Comparison of ENCODE assay signal across 10 mouse cellular contexts in genomic region chr3:59130431-59130830, GRCm38 (mm10). TPM values are rescaled to one million over a fixed set of nuclear protein-coding genes. Genes with fewer than 3 reads are reported as not detected.
DNase-seq lines count a peak whose midpoint lies in the region; ATAC-seq lines count a peak whose summit lies in the region.
"Had no signal": no experiment of that assay in that cellular context is flagged by ENCODE, and none has a peak within 500 bp of the region (broad histone marks: within the 10 kb centered on the region; RNA-seq: fewer than 3 reads in every experiment).

No protein-coding gene starts in this region.

- H3K4me3 ChIP-seq in heart, embryonic 13.5 days, result no peak overlapping the region
- H3K4me3 ChIP-seq in heart, embryonic 10.5 days, result no peak overlapping the region
- H3K4me3 ChIP-seq: hindbrain, embryonic 15.5 days had no signal

- peak overlapping the region; percentile 32; the same call in 1 of the 2 replicates for H3K27ac ChIP-seq in heart, embryonic 13.5 days (replicated peaks)
- H3K27ac ChIP-seq in heart, embryonic 10.5 days, result no peak overlapping the region
- H3K27ac ChIP-seq: hindbrain, embryonic 15.5 days had no signal

- H3K4me2 ChIP-seq in heart, embryonic 13.5 days, result no peak overlapping the region
- H3K4me2 ChIP-seq: hindbrain, embryonic 15.5 days had no signal

- DNase-seq in heart, embryonic 10.5 days (ENCODE audit: low spot score), result no peak
- DNase-seq in adrenal gland, postnatal 36 days, result peak; percentile 61 to 63
- DNase-seq in kidney, postnatal 4 days, result peak; percentile 18 to 35
- DNase-seq in splenic B cell, adult 2 months (ENCODE audit: low read depth, low spot score), result peak; percentile 32
- no peak for DNase-seq in ovary, adult 18-20 months (ENCODE audit: low spot score)
- no peak for DNase-seq in left cerebral cortex, adult 18-20 months (ENCODE audit: low spot score in 2 of 2)
- DNase-seq in frontal cortex, postnatal 36 days (ENCODE audit: low spot score in 2 of 2), result no peak

- H3K36me3 ChIP-seq in heart, embryonic 13.5 days, result no peaks in the 10 kb centered on the region
- no peaks in the 10 kb centered on the region for H3K36me3 ChIP-seq in heart, embryonic 10.5 days
- no peaks in the 10 kb centered on the region for H3K36me3 ChIP-seq in splenic B cell, adult 2 months (ENCODE audit: control insufficient read depth, insufficient read depth, low read length, poor library complexity, severe bottlenecking)
- H3K36me3 ChIP-seq: hindbrain, embryonic 15.5 days had no signal

- no peak for ATAC-seq in heart, embryonic 13.5 days (ENCODE audit: extremely low read depth, insufficient number of reproducible peaks, low FRiP score, low TSS enrichment)
- ATAC-seq: Patski had no signal

- peaks cover 1% of the 10 kb centered on the region; the same call in 1 of the 2 replicates for H3K27me3 ChIP-seq in heart, embryonic 13.5 days (replicated peaks)
- no peaks in the 10 kb centered on the region for H3K27me3 ChIP-seq in heart, embryonic 10.5 days (ENCODE audit: insufficient read depth, poor library complexity, severe bottlenecking)
- no peaks in the 10 kb centered on the region for H3K27me3 ChIP-seq in splenic B cell, adult 2 months (ENCODE audit: control insufficient read depth, insufficient read depth, low read length, poor library complexity, severe bottlenecking)
- H3K27me3 ChIP-seq: hindbrain, embryonic 15.5 days; Patski had no signal

- peaks cover 26% of the 10 kb centered on the region for H3K4me1 ChIP-seq in heart, embryonic 13.5 days
- H3K4me1 ChIP-seq in heart, embryonic 10.5 days, result peaks cover 15% of the 10 kb centered on the region
- H3K4me1 ChIP-seq: hindbrain, embryonic 15.5 days had no signal

- 57% methylated on average over 8 of the region's 8 CpGs for WGBS in heart, embryonic 13.5 days
- 63% methylated on average over 8 of the region's 8 CpGs for WGBS in heart, embryonic 10.5 days

- H3K9ac ChIP-seq in heart, embryonic 13.5 days, result no peak overlapping the region
- H3K9ac ChIP-seq: hindbrain, embryonic 15.5 days had no signal

- no peaks in the 10 kb centered on the region for H3K9me3 ChIP-seq in heart, embryonic 13.5 days
- no peaks in the 10 kb centered on the region for H3K9me3 ChIP-seq in heart, embryonic 10.5 days
- H3K9me3 ChIP-seq: hindbrain, embryonic 15.5 days had no signal

RNA-seq across cellular contexts. Expression of gene P2ry14, which starts 23.0 kb away (rescaled TPM):
- polyA plus RNA-seq in heart, embryonic 13.5 days (2015; fragmentation: Nextera tagmentation; extraction: Ambion mirVana), result 1.7 and 2.3 TPM in 2 replicates
- polyA plus RNA-seq in heart, embryonic 10.5 days (2016; fragmentation: Nextera tagmentation; extraction: Ambion mirVana), result 1.4 and 3.4 TPM in 2 replicates
- 10 to 100 TPM; 18.0 to 19.1 TPM for total RNA-seq in adrenal gland, postnatal 36 days (2021)
- 1 to 10 TPM; 2.4 to 2.9 TPM for total RNA-seq in left cerebral cortex, adult 18-20 months (2021)

RNA-seq across cellular contexts. Expression of gene Gpr171, which starts 28.8 kb away (rescaled TPM):
- polyA plus RNA-seq in heart, embryonic 13.5 days (2015; fragmentation: Nextera tagmentation; extraction: Ambion mirVana), result 0.66 and 0.68 TPM in 2 replicates
- 0.89 and 1.7 TPM in 2 replicates for polyA plus RNA-seq in heart, embryonic 10.5 days (2016; fragmentation: Nextera tagmentation; extraction: Ambion mirVana)
- under 1 TPM in 1 of 2 experiments, not detected in 1; 0.26 TPM for total RNA-seq in adrenal gland, postnatal 36 days (2021)
- not detected for total RNA-seq in left cerebral cortex, adult 18-20 months (2021)
- polyA plus RNA-seq: Patski had no signal

Comparison
In these comparisons a context has a peak if more than half of its experiments do, and no peak if none do; other contexts are left out.
1. DNase-seq: peak in adrenal gland, postnatal 36 days (2 of 2), kidney, postnatal 4 days (2 of 2) and splenic B cell, adult 2 months (single experiment); none in heart, embryonic 10.5 days (single experiment), ovary, adult 18-20 months (single experiment), left cerebral cortex, adult 18-20 months (0 of 2) and frontal cortex, postnatal 36 days (0 of 2).
2. RNA of gene P2ry14, which starts 23.0 kb away (total RNA-seq): 18.0 to 19.1 TPM in adrenal gland, postnatal 36 days; 2.4 to 2.9 TPM in left cerebral cortex, adult 18-20 months; every median in the first group is over 4 times any median in the second.